Mouse (Mus musculus): ENCODE measurements at regions not wholly inside any gene's neighbourhood (a gene's known extent, or its start where the extent isn't known, plus 50 kb on each side); places are given as distances from the start of the nearest gene placed in this dataset.
A peak's percentile ranks its signal among the peaks of the same experiment; 100 is the strongest.
"Not testable (repeated sequence)": the region's sequence is repeated elsewhere in the genome, so short reads cannot be mapped to it uniquely, and the experiment has no call there.

- not testable (repeated sequence) for DNase-seq (ENCODE audit: low spot score in 2 of 2)
Measured at GRCm38 (mm10) chr5:109842186-109842978, 80.8 kb upstream of the Gm15446 start.

- DNase-seq (ENCODE audit: low spot score in 2 of 2): not testable (repeated sequence)
Measured at GRCm38 (mm10) chr5:109844236-109844635, 79.0 kb upstream of the Gm15446 start.

- peak; percentile 22 to 34 for DNase-seq (ENCODE audit: low spot score in 2 of 2)
Measured at GRCm38 (mm10) chr5:109844753-109845186, 78.4 kb upstream of the Gm15446 start.

- not testable (repeated sequence) for DNase-seq (ENCODE audit: low spot score in 2 of 2)
Measured at GRCm38 (mm10) chr5:109851225-109851624, 72.0 kb upstream of the Gm15446 start.

GRCm38 (mm10) chr5:109860402-109860801 is 62.8 kb upstream of the Gm15446 start:
- DNase-seq (ENCODE audit: low spot score in 2 of 2): no peak

- DNase-seq (ENCODE audit: low spot score in 2 of 2): not testable (repeated sequence)
Measured at GRCm38 (mm10) chr5:109864517-109864916, 58.7 kb upstream of the Gm15446 start.

- no peak for DNase-seq (ENCODE audit: low spot score in 2 of 2)
Measured at GRCm38 (mm10) chr5:109865628-109866027, 57.6 kb upstream of the Gm15446 start.

- peak; percentile 72 to 77 for DNase-seq (ENCODE audit: low spot score in 2 of 2)
Measured at GRCm38 (mm10) chr5:109866337-109867126, 56.7 kb upstream of the Gm15446 start.

- DNase-seq (ENCODE audit: low spot score in 2 of 2): not testable (repeated sequence)
Measured at GRCm38 (mm10) chr5:109867221-109867620, 56.0 kb upstream of the Gm15446 start.
